Mouse (Mus musculus) testis, adult 2 months (tissue): ENCODE results near the gene Saa4.

ENCODE experiments used
- CTCF ChIP-seq: fragments of 200-500 bp; IDR thresholded peaks from 2 replicates; pipeline ENCODE4 v1.5.1; 2012; ENCODE audit warnings: low read depth, mild to moderate bottlenecking, inconsistent platforms, low read length, moderate library complexity; ENCODE audit not compliant: control insufficient read depth, insufficient read depth, insufficient replicate concordance
- POLR2A ChIP-seq: fragments of 200-500 bp; IDR thresholded peaks from 2 replicates; pipeline ENCODE4 v1.6.1; 2012; ENCODE audit warnings: low read depth, mild to moderate bottlenecking, inconsistent platforms, low read length, moderate library complexity; ENCODE audit not compliant: control insufficient read depth

GRCm38 (mm10) chr7:46745816-46746215, 13.4 kb upstream of the Saa4 start:
- TF ChIP-seq CTCF (no peak), POLR2A (no peak)
